Mouse (Mus musculus) lung, postnatal 4 days (tissue): ENCODE data around the gene Tex13c2.

ENCODE experiments used
- DNase-seq, 2 experiments: peaks; one replicate each; pipeline ENCODE4 v3.0.0; 2021

Tex13c2 gene

GRCm38 (mm10) chrX:42489446-42489845 is at the start of gene Tex13c2:
Gene Tex13c2 (plus strand): TSS chrX:42489691.
- no peak for DNase-seq

DNA sequence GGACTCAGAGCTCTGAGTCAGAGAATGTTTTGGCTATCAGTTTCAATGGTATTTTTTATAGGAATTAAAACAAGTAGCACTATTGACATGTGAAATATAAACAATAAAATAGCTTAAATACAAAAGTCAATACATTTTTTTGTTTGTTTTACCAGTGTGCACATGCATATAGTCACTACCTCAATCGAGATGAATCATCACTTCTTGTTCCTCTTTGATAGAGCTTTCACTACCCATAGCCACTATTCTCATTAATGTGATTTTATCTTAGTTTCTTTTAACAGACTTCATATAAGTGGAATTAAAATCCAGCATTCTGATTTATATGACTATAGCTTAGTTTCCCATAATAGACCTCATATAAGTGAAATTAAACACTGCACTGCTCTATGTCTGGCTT is 39.2 kb upstream of the Tex13c2 start:
- no peak for DNase-seq

GRCm38 (mm10) chrX:42453001-42453400 is 36.5 kb upstream of the Tex13c2 start:
- DNase-seq: no peak

GRCm38 (mm10) chrX:42454533-42454932 is 35.0 kb upstream of the Tex13c2 start:
- DNase-seq: no peak

DNA sequence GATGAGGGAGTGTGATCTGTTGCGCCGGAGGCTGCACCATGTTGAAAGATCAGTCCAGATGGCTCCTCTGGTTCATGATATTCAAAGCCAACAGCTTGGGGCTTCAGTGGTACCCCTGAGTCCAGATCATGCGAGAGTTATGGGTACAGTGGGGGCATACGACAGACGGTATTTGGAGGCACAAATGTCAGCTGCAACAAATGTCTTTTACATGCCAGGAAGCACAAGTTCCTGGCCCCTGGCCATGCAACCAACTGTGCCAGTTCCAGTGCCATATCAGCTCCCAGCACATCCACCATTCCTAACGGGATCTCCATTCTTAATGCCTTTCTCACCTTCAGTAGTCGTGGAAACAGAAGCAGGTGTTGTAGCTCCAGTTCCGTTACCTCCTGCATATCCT is 845 bp downstream of the Tex13c2 start:
- DNase-seq: no peak

DNA sequence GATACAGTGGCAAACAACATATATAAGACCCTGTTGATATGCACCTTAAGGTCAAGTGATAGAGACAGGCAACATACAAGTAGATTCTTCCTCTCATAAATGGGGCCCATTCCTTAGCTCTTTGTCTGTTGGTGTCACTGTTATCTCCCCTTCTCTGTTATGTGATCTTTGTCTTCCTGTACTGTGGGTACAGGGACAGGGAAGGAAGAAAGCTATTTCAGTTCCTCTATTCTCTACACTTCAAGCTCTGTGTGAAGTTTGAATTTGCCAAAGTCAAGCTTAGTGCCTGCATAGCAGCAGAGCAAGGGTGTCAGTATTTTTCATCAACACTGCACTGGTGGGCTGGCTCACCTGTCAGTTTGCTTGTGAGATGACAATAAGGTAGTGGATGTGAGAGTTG is 11.0 kb downstream of the Tex13c2 start:
- DNase-seq: no peak

DNA sequence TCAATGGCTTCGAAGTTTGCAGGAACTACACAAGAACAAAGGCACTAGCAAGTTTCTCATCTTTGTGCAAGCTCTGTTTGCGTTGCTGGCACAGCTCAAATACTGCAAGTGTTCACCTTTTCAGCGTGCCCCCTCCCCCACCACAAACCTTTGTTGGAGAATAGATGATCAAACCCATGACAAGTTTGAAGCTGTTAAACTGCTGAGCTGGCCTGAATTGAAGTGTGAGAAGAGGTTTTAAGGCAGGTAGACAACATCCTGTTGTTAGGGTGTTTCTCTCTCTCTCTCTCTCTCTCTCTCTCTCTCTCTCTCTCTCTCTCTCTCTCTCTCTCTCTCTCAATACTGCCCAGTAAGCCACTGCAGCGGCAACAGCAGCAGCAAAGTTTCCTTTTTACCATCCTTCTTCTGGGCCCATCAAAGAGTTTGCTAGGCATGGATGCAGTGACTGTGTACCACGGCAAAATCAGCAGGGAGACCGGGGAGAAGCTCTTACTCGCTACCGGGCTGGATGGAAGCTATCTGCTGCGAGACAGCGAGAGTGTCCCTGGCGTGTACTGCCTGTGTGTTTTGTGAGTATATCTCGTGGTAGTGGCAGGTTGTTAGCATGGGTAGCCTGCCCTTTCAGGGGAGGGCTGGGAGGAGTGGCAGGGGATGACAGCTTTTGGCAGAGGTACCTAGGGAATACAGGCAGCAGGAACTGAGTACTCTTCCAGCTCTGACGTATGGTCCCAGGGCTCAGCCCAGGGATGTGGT is 13.0 kb downstream of the Tex13c2 start, which contains the start of gene Sh2d1a:
Gene Sh2d1a (plus strand): TSS at position 163 of the 753 bp plus-strand sequence.
- no peak for DNase-seq

DNA sequence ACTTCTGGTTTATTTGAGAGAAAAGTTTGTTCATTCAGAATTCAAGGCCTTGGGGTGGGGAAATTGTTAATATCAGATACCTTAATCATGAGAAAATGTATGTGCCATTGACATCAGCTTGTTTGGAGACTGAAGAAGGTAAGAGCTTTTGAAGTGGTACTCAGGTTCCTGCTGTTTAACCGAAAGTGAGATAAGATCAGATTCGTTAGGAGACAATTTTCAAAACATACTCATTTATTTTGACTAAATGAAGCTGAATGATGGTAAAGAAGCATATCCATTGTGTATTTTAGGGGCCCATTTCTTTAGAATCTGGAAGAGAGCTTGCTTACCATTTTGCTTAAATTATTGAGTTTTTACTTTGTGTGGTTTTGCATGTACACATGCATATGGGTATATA is 21.6 kb downstream of the Tex13c2 start:
- DNase-seq: no peak

GRCm38 (mm10) chrX:42512567-42512966 is 23.1 kb downstream of the Tex13c2 start:
- no peak for DNase-seq

- no peak for DNase-seq
These were observed 33.4 kb downstream of the Tex13c2 start for GRCm38 (mm10) chrX:42522868-42523267.

DNA sequence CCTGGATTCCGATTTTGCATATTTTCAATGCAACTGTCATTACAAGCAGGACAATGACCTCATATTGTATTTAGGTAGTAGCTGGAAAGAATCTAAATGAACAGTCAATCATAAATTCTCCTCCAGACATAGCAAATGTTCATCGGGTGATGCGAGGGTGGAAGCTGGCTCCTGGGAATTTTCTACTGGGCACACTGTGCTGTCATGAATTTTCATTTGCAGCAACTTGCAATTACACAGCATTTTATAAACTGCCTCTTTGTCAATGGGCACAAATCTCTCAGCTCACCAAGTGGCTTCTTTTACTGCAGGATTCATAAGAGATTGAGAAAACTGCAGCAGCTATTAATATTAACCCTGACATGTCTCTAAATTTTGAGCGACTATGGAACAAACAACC is 41.2 kb downstream of the Tex13c2 start:
- no peak for DNase-seq

DNA sequence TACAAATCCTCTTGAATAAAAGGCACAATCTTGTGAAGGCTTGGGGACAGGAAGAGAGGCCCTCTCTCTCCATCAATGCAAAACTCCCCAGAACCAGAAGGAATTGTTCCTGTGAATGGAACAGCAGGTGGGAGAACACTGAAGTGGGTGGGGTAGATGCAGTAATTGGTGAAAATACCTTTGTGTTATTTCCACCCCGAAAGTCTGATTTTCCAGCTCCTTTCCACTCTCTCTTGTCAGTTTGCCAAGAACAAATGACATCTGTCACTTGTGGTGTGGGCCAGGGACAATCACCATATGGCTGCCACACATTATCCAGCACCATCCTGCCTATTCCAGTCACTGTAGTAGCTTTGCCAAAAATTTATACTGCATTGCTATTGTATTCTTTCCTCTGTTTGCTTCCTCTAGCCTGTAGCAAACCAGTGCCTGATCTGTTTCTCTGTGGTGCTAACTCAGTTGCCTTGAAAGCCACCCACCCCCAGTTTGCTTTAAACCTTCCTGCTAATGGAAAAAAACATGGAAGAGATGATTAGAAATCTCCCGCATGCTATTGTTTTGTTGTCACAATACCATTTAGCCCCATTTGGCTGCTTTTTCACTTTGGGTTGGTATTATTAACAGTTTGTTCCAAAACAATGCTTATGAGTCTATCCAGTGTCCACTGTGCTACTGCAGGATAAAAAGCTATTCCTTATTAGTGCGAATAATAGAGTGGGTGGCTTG is 50.7 kb downstream of the Tex13c2 start:
- peak in 1 of 2 experiments; percentile 17 for DNase-seq

- DNase-seq: peak; percentile 44 to 70
These were observed 51.2 kb downstream of the Tex13c2 start for GRCm38 (mm10) chrX:42540756-42541053.
